Mouse (Mus musculus) heart, postnatal 0 days (tissue): ENCODE results near the gene Taf3.

Experiments
- CTCF ChIP-seq: IDR thresholded peaks from 2 replicates; pipeline ENCODE4 v1.5.1; 2016; ENCODE audit warnings: antibody characterized with exemption, control low read depth, low read depth
- EP300 ChIP-seq: IDR thresholded peaks from 2 replicates; pipeline ENCODE4 v1.6.1; 2016; ENCODE audit warnings: antibody characterized with exemption, low read depth

DNA sequence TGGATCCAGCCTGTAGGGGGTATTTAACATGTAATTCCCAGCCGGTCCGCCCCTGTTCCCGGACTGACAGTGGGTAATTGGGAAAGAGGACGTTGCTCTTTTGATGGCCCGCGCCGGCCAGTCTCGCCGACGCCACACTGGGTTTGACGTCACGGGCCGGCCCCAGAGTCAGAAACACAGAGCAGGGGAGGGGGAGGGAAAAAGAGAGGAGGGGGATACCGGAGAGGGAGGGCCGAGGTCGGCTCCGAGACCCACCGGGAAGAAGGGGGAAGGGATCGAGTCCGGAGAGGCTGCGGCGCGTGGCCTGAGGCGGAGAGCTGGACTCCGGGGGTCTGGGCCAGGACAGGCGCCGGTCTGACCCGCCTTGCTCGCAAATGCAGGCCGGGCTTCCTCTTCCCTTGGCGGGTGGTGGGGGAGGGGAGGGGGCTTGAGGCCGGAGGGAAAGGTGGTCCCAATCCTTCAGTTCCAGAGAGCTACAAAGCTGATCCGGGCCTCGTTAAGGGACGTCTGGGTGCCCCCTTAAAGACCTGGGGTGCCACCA is 167.3 kb downstream of the Taf3 start, which contains the start of gene 4930412O13Rik:
- TF ChIP-seq CTCF (no peak), EP300 (no peak)
